Mouse (Mus musculus) adrenal gland, postnatal 14 days (tissue): Measurements from ENCODE around the gene Uts2b. TPM values are rescaled to one million over a fixed set of nuclear protein-coding genes. Genes with fewer than 3 reads are reported as not detected.
"Not testable (repeated sequence)": the region's sequence is repeated elsewhere in the genome, so short reads cannot be mapped to it uniquely, and the experiment has no call there.

Experiments used
- DNase-seq: peaks from one replicate; pipeline ENCODE4 v3.0.0; 2021; ENCODE audit warnings: mixed read lengths
- total RNA-seq: library from RNA; stranded (reverse); gene quantifications from 2 replicates; pipeline ENCODE4 v1.2.3, GENCODE M21; 2021

Gene Uts2b
- total RNA-seq, 1 experiment from 2014 or later, result not detected

- no peak for DNase-seq
Measured at GRCm38 (mm10) chr16:27375318-27375717, 5.3 kb upstream of the Uts2b start.

- DNase-seq, result no peak
Measured at GRCm38 (mm10) chr16:27374139-27374538, 4.1 kb upstream of the Uts2b start.

GRCm38 (mm10) chr16:27370700-27371099 lies 661 bp upstream of the Uts2b start:
- DNase-seq, result no peak

GRCm38 (mm10) chr16:27360059-27360458 lies 10.0 kb downstream of the Uts2b start:
- no peak for DNase-seq

GRCm38 (mm10) chr16:27354464-27354863 lies 15.6 kb downstream of the Uts2b start:
- no peak for DNase-seq

- no peak for DNase-seq
Measured at GRCm38 (mm10) chr16:27349878-27350532, 20.0 kb downstream of the Uts2b start.

- no peak for DNase-seq
Measured at GRCm38 (mm10) chr16:27349235-27349634, 20.8 kb downstream of the Uts2b start.

- no peak for DNase-seq
Measured at GRCm38 (mm10) chr16:27348359-27348758, 21.7 kb downstream of the Uts2b start.

- DNase-seq, result no peak
Measured at GRCm38 (mm10) chr16:27347521-27347920, 22.5 kb downstream of the Uts2b start.

GRCm38 (mm10) chr16:27326463-27326862 lies 43.6 kb downstream of the Uts2b start:
- DNase-seq, result no peak

- DNase-seq, result no peak
Measured at GRCm38 (mm10) chr16:27322047-27322446, 48.0 kb downstream of the Uts2b start.

- no peak for DNase-seq
Measured at GRCm38 (mm10) chr16:27319099-27319498, 50.9 kb downstream of the Uts2b start.

- DNase-seq, result not testable (repeated sequence)
Measured at GRCm38 (mm10) chr16:27307189-27307588, 62.9 kb downstream of the Uts2b start, which contains the start of gene Ostn. Gene Ostn, plus strand, starts transcription at chr16:27307489.

Other genes with a start within 250 kb of the Uts2b start
- not detected in 2 replicates for gene Ostn, start 62.8 kb downstream of the Uts2b start, total RNA-seq
- 91.1 and 95.5 TPM in 2 replicates for gene Ccdc50, start 18.6 kb upstream of the Uts2b start, total RNA-seq